Mouse (Mus musculus) frontal cortex, postnatal 36 days (tissue): ENCODE measurements around the gene Tex52.
"Not testable (repeated sequence)": the region's sequence is repeated elsewhere in the genome, so short reads cannot be mapped to it uniquely, and the experiment has no call there.

Experiments
- DNase-seq, 2 experiments: peaks; one replicate each; pipeline ENCODE4 v3.0.0; 2022; ENCODE audit warnings: low spot score in 2 of 2

The Tex52 gene

DNA sequence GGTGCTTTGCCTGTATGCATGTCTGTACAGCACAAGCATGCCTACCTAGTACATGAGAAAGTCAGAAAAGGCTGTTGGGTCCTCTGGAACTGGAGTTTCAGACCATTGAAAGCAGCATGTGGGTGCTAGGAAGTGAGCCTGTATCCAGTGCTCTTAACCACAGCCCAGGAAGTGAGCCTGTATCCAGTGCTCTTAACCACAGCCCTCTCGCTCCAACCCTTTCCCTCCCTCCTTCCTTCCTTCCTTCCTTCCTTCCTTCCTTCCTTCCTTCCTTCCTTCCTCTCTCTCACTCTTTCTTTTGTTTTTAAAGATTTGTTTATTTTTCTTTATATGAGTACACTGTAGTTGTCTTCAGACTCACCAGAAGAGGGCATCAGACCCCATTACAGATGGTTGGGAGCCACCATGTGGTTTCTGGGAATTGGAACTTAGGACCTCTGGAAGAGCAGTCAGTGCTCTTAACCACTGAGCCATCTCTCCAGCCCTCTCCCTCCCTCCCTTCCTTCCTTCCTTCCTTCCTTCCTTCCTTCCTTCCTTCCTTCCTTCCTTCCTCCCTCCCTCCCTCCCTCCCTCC lies 5.4 kb downstream of the Tex52 start:
- DNase-seq, result not testable (repeated sequence)

DNA sequence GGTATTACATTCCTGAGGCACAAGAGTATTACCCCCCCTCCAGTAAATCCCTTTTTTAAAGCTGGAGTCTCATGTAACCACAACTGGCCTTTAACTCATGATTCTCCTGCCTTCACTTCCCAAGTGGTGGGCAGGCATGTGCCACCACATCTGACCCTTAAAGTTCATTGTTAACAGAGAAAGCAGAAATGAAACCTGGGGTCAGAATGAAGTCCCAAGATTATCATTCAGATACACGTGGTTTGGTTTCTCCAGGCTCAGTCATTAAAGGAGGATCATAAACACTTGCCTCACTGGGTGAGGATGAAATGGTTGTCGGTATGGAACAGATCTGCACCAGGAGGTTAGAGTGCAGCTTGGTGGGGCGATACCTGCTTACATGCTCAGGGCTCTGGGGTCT lies 6.0 kb downstream of the Tex52 start:
- DNase-seq, result no peak

DNA sequence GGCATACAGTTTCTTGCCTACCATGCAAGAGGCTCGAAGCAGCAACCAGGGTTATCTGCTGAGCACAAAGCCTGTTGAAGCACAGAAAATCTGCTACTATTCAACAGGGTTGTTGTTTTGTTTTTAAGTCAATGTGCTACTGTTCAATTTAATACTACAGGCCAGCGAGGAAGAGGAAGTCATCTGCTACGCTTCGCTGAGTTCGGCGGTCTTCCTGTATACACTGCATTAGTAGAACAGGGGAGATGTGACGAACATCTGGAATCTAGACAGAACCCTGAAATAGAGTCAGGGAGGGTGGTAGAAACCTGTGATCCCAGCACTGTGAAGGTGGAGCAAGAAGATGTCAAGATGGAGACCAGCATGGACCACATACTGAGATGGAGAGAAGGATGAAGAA lies 8.5 kb downstream of the Tex52 start:
- DNase-seq, result no peak

DNA sequence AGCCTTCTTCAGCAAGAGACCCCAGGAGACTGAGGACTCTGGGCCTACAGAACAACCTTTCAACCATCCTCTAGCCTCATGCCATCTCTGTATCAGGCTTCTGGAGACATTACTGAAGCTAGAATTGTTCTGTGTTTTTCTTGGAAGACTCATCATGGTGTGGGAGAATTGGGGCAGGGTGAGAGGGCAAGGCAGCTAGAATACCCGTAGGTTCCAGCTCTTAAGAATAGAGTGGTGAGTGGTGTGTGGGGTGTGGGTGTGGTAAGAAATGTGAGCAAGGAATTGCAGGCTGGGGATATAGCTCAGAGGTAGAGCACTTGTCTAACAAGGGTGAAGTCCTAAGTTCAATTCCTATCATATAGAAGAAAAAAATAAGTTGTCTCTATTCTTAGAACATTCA lies 9.8 kb downstream of the Tex52 start:
- DNase-seq, result no peak

DNA sequence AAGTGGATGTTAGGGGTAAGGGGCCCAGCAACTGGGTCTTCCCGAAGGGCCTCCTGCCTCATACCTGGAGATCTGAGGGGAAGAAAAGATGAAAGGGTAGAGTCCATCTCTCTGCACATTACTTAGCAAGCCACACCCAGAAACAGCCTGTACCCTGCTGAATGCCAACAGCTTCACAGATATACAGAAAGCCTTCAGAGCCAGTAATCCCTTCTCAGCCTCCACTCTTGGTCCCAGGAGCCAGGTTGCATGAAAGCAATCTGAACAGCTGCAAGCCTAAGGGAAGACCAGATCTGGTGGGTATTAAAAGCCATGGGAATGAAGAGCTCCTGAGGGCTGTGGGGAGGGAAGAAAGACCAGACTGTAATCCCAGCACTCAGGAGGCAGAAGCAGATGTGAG lies 13.9 kb downstream of the Tex52 start:
- DNase-seq, result no peak

DNA sequence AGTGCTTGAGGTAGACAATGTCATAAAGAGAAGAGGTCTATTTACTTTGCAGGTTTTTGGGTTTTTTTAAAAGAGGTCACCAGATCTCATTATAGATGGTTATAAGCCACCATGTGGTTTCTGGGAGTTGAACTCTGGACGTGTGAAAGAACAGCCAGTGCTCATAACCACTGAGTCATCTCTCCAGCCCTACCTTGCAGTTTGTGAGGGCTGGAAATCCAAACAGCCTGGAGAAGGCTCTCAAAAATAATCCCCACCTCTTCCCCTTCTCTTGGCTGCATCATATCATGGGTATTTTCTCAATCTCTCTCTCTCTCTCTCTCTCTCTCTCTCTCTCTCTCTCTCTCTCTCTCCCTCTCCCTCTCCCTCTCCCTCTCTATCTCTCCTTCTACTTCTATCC lies 15.4 kb downstream of the Tex52 start:
- DNase-seq, result no peak

DNA sequence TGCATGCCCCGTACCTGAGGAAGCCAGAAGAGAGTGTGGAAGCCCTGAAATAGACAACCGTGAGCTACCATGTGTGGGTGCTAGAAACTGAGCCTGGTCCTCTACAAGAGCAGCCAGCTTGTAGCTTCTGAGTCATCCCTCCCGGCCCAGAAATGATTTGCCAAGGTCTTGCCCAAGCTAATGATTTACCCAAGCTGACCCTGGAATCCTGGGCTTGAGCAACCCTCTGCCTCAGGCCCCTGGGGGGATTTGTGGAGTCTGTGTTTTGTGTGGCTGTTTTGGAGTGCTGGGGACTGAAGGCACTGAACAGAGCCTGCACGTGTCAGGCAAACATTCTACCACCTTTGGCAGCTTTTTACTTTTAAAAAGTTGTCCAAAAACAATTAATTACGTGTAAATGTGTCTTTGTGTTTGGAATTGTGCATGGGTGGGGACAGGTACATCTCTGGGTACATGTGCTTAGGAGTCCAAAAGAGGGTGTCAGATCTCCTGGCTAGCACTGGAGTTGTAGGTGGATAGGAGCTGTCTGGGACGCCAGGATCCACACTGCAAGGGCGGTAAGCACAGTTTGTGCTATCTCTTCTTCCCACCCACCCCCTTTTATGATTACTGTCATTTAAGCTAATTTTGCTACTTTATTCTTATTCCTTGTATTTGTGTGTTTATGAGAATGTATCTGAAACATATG lies 22.5 kb downstream of the Tex52 start:
- no peak for DNase-seq

DNA sequence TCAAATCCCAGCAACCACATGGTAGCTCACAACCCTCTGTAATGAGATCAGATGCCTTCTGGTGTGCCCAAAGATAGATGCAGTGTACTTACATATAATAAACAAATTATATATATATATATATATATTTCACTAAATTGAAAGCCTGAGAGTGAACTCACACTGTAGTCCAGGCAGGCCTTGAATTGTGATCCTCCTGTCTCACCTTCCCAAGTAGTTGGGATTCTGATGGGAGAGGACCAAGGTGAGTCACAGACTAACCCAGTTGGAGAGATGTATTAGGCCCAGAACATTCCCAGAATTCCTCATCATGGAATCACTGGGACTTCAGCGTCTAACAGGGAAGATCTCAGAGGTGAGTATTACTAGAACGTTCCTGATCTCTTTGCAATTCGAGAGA lies 23.7 kb downstream of the Tex52 start, which contains the start of gene Nrip2:
Gene Nrip2 (plus strand): TSS at position 301 of the 400 bp plus-strand sequence.
- DNase-seq, result no peak

DNA sequence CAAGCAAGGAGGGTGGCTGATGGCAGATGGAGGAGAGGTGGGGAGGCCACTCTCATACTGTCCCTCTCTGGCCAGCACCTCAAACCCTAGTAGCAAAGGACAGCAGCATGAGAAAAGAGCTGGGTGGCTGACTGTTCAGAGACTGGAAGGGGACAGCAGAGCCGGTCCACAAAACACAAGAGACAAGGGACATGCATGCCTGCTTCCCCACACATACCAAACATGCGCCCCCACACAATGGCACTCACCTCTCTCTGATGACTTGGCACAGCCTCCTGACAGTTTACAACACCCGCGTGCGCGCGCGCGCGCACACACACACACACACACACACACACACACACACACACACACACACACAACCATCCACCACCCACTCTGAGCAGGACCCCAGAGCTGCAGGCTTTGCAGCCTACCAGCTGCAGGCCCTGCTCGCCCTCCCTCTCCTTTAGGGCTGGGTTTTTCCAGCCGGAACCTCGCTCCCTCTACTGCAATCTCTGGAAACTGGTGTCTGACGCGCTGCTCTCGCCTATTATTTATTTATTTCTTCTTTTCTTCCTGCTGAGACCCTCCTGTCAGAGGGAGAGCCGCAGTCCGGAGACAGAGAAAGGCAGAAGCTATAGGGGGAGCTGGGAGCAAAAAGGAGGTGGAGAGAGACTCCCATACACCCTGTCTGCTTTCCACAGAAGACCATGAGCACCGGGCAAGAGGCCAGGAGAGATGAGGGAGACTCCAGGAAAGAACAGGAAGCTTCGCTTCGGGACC lies 24.3 kb downstream of the Tex52 start:
- DNase-seq, result peak; percentile 36 to 48

DNA sequence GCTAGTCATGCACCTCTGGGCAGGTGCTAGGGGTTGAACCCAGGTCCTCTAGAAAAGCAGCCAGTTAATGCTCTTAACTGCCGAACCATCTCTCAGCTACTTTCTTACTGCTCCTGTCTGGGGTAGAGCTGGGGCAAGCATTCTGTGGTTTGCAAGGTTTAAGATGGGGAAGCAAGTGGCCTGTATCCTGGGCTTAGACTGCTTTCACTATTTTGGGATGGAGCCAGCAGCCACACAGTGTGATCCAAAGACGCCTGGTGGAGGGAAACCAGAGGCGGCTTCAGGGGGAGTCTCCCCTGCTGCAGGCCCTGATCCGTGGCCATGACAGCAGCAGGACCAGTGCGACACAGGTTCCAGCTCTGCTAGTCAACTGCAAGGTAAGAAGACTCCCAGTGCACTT lies 29.5 kb downstream of the Tex52 start:
- no peak for DNase-seq

DNA sequence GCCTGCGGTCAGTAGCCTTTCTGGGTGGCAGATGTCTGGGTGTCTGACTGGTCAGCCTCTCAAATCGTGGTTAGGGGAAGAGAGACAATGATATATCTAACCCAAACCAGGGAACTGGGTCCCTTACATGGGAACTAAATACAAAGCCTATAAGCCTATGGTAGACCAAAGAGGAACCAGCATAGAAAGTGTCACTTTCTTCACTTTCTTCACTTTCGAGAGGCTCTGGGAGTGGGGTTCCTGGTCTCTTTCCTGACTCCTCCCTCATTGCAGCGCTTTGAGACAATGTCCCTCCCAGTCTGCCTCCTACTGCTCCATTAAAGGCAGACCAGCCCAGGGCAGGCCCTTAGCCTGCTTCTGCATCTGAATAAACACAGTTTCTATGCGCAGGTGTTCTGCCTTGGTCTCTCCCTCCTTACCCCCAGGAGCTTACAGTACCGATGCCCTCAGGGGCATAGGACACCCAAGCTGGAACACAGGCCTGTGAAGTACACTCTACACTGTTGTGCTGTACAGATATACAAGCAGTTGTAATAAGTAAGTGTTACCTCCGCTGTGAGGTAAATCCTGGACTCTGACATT lies 33.4 kb downstream of the Tex52 start:
- no peak for DNase-seq

DNA sequence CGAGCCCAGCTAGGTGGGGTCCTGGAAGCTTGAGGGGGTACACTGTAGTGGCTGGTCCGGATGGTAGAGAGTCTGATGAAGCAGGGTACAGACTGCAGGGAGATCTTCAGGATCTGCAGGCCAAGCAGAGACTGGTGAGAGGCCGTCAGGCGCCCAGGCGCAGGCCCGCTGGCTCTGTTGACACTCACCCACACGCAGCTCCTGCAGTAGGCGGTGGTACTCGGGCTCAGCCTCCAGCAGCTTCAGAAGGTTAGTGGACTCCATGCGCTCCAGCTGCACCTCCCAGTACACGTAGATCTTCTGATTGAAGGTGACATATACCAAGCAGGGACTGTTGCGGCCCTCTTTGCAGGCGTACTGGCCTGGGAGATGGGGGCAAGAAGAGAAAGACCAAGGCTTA lies 35.0 kb downstream of the Tex52 start:
- DNase-seq, result no peak

DNA sequence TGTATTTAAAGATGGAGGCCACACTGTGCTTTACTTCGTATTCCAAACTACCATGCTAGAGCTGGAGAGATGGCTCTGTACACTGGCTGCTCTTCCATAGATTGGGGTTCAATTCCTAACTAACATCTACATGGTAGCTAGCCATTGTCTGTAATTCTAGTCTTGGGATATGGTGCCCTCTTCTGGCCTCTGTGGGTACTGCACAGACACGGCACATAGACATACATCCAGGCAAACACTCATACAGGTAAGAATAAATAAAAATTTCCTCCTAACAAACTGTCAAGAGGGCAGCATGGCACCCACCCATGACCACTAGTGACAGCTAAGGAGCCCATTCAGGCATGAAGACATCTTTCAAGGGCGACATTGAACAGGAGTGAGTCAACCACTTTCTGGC lies 35.9 kb downstream of the Tex52 start:
- peak; percentile 89 to 90 for DNase-seq

DNA sequence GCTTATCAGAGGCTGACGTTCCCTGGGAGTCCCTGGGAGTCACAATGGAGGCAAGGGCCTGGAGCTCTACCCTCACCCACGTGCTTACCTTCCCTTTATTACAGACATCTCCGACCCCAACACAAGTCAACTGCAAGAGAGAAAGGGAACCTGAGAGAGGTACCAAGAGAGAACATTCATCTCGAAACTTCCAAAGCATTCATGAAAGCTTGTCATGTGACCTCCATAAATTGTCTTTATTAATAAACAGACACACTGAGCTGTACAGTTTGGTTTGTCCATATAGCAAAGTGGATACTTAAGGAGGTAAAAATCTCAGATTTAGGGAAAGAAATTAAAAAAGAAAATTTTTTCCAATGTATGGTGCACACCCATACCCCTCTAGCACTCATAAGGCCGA lies 40.9 kb downstream of the Tex52 start:
- no peak for DNase-seq

DNA sequence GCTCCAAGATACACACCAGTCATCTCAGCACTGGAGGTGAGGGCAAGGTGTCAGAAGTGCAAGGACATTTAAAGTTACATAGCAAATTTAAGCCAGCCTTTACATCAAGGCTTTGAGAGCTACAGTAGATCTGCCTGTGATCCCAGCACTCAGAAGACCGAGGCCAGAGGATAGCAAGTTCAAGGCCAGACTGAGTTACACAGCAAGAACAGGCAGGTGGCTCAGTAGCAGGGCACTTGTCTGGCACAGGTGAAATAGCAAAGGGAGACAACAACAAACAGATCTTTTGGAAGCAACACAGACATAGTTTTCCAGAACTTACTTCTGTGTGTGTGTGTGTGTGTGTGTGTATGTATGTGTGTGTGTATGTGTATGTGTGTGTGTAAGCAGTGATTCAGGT lies 42.8 kb downstream of the Tex52 start:
- DNase-seq, result no peak

DNA sequence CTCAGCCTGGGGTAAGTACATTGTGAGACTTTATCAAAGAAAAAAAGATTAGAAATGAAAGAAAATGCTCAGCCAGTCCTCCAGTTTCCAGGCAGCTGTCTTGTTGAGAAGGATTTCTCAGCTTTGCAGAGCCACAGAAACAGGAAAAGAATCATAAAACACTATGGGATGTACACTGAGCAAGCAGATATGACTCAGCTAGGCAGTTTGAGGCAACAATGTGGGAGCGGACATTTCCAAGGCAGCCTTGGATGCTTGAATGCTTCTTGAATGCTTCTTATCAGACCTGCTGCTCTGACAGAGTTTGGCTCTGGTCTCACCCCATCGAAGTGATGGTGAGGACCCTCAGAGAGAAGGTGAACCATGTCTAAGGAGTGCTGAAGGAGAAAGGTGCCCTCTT lies 45.8 kb downstream of the Tex52 start:
- peak in 1 of 2 experiments; percentile 58 for DNase-seq

DNA sequence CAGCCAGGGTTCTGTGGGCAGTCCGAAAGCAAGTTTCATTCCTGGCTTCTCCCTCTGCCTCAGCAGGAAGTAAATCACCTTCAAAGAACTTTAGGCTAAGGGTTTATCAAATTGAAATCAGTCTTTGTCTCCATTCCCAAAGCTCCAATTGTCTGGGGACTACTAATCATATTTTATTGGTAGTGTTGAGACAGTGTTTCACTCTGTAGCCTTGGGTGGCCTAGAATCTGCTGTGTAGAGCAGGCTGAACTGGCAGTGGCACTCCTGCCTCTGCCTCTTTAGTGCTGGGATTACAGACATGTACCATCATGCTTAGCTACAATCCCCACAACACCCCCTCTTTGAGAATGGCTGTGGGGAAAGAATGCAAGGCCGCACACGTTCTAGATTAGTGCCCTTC lies 46.2 kb downstream of the Tex52 start:
- no peak for DNase-seq

DNA sequence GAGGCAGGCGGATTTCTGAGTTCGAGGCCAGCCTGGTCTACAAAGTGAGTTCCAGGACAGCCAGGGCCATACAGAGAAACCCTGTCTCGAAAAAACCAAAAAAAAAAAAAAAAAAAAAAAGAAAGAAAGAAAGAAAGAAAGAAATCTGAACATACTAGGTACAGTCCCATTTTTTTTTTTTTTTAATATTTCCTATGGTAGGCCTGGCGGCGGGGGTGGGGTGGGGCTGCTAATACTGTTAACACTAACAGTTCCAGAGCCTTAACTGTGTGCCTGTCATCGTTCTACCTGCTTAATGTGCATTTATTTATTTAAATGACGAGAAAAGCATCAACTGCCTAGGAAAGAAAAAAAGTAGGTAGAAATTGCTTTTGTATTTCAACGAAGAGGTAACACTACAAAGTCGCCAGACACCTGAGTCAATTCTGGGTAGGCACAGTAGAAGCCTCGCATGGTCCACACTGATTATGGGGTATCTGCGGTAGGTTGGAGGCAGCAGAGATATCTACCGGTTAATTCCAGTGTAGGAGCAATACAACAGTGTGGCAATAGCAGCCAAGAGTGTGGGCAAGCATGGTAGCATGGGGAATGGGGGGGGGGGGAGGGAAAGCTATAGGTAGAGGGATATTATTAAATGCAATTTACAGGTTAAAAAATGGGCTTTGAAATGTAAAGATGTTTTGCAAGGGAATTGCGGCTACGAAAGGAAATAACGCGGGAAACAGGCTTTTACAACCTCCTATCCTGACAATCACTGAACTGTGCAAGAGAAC lies 48.4 kb downstream of the Tex52 start:
- DNase-seq, result peak in 1 of 2 experiments; percentile 27

DNA sequence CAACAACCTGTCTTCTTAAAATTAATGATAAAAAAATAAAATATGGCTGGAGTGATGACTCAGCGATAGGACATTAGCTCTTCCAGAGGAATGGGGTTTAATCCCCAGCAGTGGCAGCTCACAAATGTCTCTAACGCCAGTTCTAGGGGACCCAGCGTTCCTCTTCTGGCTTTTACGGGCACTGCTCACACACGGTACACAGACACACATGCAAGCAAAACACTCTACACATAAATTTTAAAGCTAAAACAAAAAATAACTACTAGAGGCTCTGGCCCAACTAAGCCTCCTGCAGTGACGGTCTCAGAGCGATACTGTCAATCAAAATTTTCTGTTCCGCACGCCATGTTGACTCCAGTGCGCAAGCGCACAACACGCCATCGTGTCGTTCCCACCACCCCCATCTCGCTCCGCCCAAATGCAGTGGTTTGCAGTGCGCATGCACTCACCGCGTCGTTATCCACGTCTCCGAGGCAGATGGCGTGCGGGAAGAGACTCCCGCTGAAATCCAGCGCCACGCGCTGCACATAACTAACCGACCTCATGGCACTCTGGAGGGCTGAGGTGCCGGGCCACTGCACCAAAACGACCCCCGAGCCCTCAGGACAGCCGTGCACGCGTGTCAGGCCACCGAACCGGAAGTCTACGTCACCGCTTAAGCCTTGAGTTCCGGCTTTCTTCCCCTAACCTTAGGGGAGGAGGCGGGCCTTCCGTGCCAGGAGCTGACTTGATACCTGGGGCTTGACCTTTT lies 49.2 kb downstream of the Tex52 start, which contains the start of gene Itfg2:
Gene Itfg2 (minus strand): TSS at position 663 of the 751 bp plus-strand sequence.
- DNase-seq, result peak; percentile 97 to 98

DNA sequence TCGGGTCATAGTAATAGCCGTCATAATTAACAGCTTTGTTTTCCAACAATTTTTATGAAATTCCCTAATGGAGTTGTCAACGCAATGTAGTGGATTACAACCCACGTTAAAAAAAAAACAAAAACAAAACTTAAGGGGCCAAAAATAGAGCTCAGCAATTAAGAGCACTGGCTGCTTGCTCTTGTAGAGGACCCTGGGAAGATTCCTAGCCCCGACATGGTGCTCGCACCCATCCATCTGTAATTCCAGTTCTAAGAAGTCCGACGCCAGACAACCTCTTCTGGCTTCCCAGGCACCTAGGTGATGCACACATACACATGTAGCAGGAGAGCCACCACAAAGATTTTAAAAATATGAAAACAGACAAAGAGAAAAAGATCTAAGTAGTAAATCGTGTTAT lies 49.8 kb downstream of the Tex52 start:
- no peak for DNase-seq

DNA sequence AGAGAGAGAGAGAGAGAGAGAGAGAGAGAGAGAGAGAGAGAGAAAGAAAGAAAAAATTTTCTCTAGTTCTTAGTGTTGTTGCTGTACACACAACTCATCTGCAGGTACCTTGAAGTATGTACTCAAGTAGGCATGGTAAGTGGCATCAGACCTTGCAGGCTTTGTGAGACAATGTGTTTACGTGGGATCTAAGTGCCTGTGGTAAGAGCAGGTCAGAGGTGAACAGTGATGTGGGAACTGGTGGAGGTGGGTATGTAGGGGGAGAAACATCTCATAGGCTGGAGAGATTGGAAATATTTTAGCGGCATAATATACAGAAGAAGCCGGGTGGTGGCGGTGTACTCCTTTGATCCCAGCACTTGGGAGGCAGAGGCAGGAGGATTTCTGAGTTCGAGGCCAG lies 52.3 kb downstream of the Tex52 start:
- DNase-seq, result no peak
